Mouse (Mus musculus) urinary bladder, adult 2 months (tissue): ENCODE data around the gene Ugt2b34. TPM values are rescaled to one million over a fixed set of nuclear protein-coding genes. Genes with fewer than 3 reads are reported as not detected.
"Not testable (repeated sequence)": the region's sequence is repeated elsewhere in the genome, so short reads cannot be mapped to it uniquely, and the experiment has no call there.

ENCODE experiments used
- DNase-seq: peaks from one replicate; pipeline ENCODE4 v3.0.0; 2022; ENCODE audit warnings: low spot score
- polyA plus RNA-seq: library from polyadenylated mRNA; depleted of rRNA; stranded (reverse); fragments of >200 nt; gene quantifications from 2 replicates; pipeline ENCODE4 v1.2.3, GENCODE M21; 2012; rRNA removed

Gene Ugt2b34
- polyA plus RNA-seq, result 54.5 and 59.2 TPM in 2 replicates

DNA sequence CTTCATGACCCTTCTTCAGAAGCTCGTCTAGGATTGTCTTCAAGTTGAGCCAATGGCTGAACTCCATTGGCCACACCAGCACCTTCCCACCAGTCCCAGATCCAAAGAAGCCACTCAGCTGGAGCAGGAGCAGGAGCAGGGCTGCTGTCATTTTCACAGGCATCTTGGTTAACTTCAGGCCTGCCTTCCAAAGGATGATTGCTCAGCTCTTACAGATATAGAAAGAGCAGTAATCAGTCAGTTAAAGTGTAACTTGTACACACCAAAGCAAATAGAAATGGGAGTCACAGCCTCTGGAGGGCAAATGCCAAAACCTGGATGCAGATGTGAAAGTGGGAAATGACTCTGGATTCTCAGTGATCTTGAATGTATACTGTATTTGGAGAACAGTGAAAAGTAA lies at the start of gene Ugt2b34:
Ugt2b34 (minus strand) TSS at position 180 of the 400 bp plus-strand sequence.
- no peak for DNase-seq

DNA sequence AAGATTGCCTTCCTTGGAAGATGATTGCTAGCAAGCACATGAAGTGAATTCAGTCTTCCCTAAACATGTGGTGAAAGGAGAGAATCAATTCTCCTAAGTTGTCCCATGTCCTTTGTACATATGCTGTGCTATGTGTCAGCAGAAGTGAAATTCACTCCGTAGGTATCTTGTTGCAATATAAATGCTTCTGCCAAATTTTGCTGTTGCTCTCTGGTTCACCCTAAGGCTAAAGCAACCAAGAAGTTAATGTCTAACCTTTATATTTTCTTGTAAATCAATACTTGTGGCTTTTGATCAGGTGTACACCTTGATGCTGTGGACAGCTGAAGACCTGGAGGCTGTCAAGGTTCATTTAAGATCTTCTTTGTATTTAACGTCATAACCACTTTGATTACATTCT lies 35.4 kb upstream of the Ugt2b34 start:
- DNase-seq, result no peak

DNA sequence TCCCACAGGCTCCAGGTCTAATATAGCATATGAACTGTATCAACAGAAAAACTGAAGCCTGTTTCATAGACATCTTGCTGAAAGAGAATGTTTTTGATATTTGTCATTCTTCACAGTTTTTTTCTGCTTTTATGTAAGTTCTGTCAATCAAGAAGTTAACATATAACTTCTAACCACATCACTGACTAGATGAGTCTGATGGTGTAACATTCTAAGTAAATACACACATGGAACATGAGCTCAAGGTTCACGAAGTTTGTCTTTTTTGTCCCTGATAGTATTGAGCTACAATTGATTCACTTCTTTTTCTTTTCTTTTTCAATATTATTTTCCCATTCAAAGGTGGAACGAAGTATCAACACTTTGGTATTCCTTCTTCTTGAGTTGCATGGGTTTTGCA lies 19.7 kb upstream of the Ugt2b34 start, which contains the start of gene Ugt2b1:
Ugt2b1 (minus strand) TSS at position 105 of the 400 bp plus-strand sequence.
- DNase-seq, result no peak

DNA sequence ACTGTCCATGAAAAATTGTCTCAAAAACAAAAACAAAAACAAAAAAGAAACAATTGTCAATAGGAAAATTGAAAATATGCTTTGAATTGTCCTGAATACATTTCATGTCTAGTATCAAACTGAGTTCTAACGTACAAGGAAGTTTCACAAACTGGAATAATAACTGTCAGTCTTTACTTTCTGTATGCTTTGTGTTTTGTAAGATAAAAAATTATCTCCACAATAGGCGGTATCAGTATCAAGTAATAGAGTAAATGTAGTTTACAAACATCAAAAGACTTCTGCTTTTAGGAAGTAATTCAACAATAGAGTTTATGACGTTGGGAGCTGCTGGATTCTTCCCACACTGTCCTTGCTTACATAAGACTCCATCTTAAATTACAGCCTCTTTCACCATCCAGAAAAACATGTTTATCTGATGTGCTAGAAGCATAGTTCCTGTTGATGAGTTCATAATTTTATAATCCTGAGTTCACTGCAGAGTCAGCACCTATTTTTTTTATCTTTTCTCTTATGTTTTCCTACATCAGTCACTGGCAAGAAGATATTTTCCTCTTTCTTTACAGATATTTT lies 14.0 kb upstream of the Ugt2b34 start:
- no peak for DNase-seq

DNA sequence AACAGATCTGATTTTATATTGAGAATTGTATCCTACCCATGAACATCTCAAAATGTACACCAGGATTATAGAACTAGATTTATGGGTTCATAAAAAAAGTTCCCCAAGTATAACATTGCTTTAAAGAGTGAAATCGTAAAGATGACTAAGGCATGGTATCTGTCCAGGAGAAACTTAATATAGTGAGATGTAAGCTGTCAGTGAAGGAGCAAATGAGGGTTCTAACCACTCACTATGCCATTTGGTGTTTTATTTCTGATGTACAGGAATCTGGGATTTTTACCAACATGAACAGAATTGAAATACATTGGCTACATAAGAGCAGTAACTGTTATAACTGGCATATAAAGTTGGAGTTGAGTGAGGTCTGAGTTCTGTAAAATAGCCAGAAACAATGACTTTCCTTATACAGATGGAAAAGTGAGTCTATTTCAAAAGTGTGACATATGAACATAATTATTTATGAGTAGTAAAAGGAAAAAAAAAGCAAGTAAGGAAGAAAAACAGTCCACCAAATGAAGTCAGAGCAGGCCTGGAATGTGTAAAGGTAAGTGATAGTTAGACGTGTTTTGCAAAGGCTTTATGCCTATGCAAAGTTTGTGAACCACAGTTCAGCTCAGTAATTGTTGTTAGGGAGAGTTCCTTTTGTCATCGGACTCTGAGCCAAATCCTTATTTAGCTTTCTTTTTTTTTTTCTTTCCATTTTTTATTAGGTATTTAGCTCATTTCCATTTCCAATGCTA lies 4.8 kb upstream of the Ugt2b34 start:
- DNase-seq, result no peak

- no peak for DNase-seq
Measured at GRCm38 (mm10) chr5:86910770-86911169, 4.0 kb upstream of the Ugt2b34 start.

- no peak for DNase-seq
Measured at GRCm38 (mm10) chr5:86889933-86890332, 16.8 kb downstream of the Ugt2b34 start.

DNA sequence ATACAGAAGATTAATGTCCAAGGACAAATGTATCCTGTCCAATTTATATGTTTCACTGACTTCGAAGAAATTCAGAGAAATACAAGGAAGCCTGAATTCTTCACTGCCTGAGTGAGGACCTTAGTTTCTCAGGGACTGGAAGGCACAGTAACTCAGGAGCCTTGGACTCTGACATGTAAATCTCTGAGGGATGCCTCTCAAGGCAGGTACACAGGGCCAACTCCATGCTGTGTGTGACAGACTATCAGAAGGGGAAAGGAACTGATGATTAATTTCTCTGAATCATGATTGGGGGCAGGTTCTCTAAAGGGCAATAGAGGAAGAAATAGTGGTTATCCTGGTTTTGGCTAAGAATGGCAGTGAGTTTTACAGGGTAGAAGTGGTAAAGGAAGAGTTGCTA lies 18.3 kb downstream of the Ugt2b34 start:
- no peak for DNase-seq

DNA sequence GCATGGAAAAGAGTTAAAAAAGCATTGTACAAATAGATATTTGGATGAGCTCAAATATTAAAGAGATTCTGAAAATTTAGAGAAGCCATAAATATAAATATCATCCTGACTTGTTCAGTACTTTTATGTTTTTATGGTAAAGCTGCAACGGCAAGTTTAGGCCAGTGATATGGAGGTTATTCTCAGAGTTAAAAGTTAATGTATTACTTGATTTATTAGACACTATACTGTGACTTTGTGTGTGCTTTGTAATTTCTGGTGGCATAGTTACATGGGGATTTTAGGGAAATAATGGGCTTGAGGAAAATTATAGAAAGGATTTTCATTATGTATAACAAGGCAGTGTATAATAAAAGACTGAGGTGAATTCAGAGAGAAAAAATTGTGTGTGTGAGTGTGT lies 19.7 kb downstream of the Ugt2b34 start:
- DNase-seq, result no peak

DNA sequence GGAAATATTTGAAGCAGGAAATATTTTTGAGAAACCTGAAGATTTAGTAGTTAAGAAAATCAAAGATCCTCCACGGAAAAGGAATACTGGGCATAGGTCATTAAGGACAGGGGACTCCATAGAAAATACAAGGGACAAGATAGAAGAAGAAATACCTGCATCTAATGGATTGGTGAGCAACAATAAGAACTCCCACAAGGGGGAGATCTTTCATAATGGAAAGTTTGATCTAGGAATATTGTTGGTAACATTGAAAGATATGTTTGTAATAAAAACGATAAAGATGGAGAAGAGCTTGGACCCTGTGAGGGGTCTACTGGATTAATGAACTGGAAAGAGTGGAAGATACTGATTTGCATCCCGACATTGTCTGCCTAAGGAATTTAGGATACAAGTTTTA lies 20.1 kb downstream of the Ugt2b34 start:
- DNase-seq, result no peak

GRCm38 (mm10) chr5:86871877-86872276 lies 34.9 kb downstream of the Ugt2b34 start:
- DNase-seq, result no peak

- DNase-seq, result no peak
Measured at GRCm38 (mm10) chr5:86858336-86858735, 48.4 kb downstream of the Ugt2b34 start.

DNA sequence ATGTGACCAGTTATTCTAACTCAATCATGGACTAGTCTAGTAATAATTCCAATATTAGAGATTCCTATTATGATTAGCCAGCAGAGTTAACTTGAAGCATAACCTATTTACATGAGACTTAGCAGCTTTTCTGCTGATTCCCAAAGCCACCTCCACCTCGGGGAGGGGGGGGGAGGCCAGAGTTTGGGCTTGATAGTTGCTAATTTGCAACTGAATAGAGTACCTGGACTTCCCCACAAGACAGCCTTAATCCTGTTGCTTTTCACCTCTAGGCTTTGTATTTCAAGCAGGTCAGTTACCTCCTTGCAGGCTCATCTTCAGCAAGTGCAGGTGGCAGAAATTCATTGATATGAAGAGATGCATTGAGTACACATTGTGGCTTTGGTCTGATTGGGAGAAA lies 49.1 kb downstream of the Ugt2b34 start:
- no peak for DNase-seq

- DNase-seq, result not testable (repeated sequence)
Measured at GRCm38 (mm10) chr5:86856505-86856904, 50.2 kb downstream of the Ugt2b34 start.

- no peak for DNase-seq
Measured at GRCm38 (mm10) chr5:86851658-86852057, 55.1 kb downstream of the Ugt2b34 start.

- DNase-seq, result no peak
Measured at GRCm38 (mm10) chr5:86850104-86850503, 56.6 kb downstream of the Ugt2b34 start.

GRCm38 (mm10) chr5:86841261-86841660 lies 65.5 kb downstream of the Ugt2b34 start:
- not testable (repeated sequence) for DNase-seq

- DNase-seq, result no peak
Measured at GRCm38 (mm10) chr5:86840207-86840606, 66.5 kb downstream of the Ugt2b34 start.

Other genes starting within 250 kb of the Ugt2b34 start
- 0.04 TPM in 1 of 2 replicates, not detected in the other for gene Tmprss11b, start 230.6 kb downstream of the Ugt2b34 start, polyA plus RNA-seq
- gene Tmprss11e, start 161.1 kb downstream of the Ugt2b34 start, polyA plus RNA-seq, result 0.29 and 0.34 TPM in 2 replicates
- 52.6 and 58.8 TPM in 2 replicates for gene Ythdc1, start 102.7 kb downstream of the Ugt2b34 start, polyA plus RNA-seq
- gene Ugt2b1, start 19.6 kb upstream of the Ugt2b34 start, polyA plus RNA-seq, result 0.07 and 0.09 TPM in 2 replicates
- gene Ugt2b35, start 93.9 kb upstream of the Ugt2b34 start, polyA plus RNA-seq, result 1.6 and 2.2 TPM in 2 replicates
- gene Ugt2b36, start 185.6 kb upstream of the Ugt2b34 start, polyA plus RNA-seq, result not detected in 2 replicates
- not detected in 2 replicates for gene Ugt2b5, start 233.4 kb upstream of the Ugt2b34 start, polyA plus RNA-seq